Comparison of ENCODE assay signal across 8 mouse cellular contexts in the genomic region with DNA sequence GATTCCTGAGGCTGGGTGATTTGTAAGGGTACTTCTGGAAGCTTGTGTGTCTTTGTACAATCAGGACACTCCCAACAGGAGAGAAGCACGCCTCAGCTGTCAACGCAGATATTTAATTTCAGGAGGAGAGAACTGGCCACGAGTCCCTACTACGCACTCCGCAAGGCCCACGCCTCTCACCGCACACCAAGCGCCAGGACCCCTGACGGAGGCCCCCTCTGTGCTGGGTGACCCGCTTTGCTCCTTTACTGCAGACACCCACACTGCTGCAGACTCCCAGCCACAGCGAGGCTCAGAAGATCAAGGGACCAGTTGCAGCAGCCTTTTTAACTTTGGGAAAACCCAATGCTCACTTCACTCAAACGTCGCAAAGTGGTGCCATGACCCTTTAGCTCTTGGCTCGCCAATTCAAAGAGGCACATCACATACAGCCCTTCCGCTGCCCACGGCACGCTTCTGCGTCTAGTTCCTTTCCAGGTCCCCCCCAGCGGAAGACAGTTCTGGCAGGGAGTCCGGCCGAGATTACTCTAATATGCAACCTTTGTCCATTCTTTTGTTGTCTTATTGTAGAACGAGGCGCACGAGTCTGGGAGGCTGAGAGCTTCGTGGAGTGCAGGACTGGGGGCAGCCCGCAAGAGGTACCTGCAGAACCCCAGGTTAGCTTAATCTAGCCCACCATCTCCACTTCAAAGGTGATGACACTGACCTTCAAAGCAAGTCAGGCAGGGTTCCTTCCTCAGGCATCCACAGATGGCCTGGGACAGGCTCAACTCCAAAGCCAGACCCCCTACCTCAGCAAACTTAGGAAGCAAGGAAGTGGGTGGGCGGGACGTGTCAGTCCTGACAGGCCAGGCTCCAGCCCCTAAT. TPM values are rescaled to one million over a fixed set of nuclear protein-coding genes. Genes with fewer than 3 reads are reported as not detected.
DNase-seq lines count a peak whose midpoint lies in the region; ATAC-seq and TF ChIP-seq lines count a peak whose summit lies in the region.

No protein-coding gene starts in this region.

- peak; percentile 48 for ATAC-seq in neural tube, embryonic 11.5 days (ENCODE audit: insufficient read depth, low FRiP score, low TSS enrichment)
- ATAC-seq in heart, postnatal 0 days (ENCODE audit: insufficient read depth, low read depth), result no peak
- ATAC-seq in liver, embryonic 14.5 days (ENCODE audit: insufficient read depth), result peak; percentile 9; the same call in 1 of the 2 replicates
- ATAC-seq in erythroid progenitor cell, adult 5-6 weeks (replicated peaks; ENCODE audit: low FRiP score, poor library complexity, severe bottlenecking), result no peak

- no peaks in the 10 kb centered on the region for H3K9me3 ChIP-seq in neural tube, embryonic 11.5 days (ENCODE audit: control insufficient read depth, low read length)
- no peaks in the 10 kb centered on the region for H3K9me3 ChIP-seq in heart, postnatal 0 days (replicated peaks; ENCODE audit: control insufficient read depth, low read length)
- H3K9me3 ChIP-seq in liver, embryonic 14.5 days (ENCODE audit: control insufficient read depth, low read length), result no peaks in the 10 kb centered on the region

- 0 out of 2 replicates have a peak, but pooled peaks cover 2% of the 10 kb centered on the region for H3K27me3 ChIP-seq in neural tube, embryonic 11.5 days (ENCODE audit: control insufficient read depth, insufficient read depth, low read length)
- H3K27me3 ChIP-seq in heart, postnatal 0 days (ENCODE audit: control insufficient read depth, insufficient read depth, low read length), result no peaks in the 10 kb centered on the region
- no peaks in the 10 kb centered on the region for H3K27me3 ChIP-seq in liver, embryonic 14.5 days (ENCODE audit: control insufficient read depth, insufficient read depth, low read length)

- peak overlapping the region; percentile 94 for H3K4me2 ChIP-seq in neural tube, embryonic 11.5 days (ENCODE audit: low read depth)
- H3K4me2 ChIP-seq in heart, postnatal 0 days (ENCODE audit: low read depth, low read length), result peak overlapping the region; percentile 91
- peak overlapping the region; percentile 77 for H3K4me2 ChIP-seq in liver, embryonic 14.5 days (ENCODE audit: low read depth)

- peak overlapping the region; percentile 84 for H3K4me3 ChIP-seq in neural tube, embryonic 11.5 days (ENCODE audit: low read depth, low read length)
- peak overlapping the region; percentile 81 for H3K4me3 ChIP-seq in heart, postnatal 0 days (ENCODE audit: low read depth, low read length)
- peak overlapping the region; percentile 62 to 72 for H3K4me3 ChIP-seq in liver, embryonic 14.5 days (ENCODE audit: insufficient read depth in 1 of 2, low read depth in 2 of 2, low read length in 2 of 2)

- peak; percentile 26 to 55 for DNase-seq in adrenal gland, adult (ENCODE audit: inconsistent age in 2 of 2, low spot score in 1 of 2)
- no peak for DNase-seq in adrenal gland, postnatal 4 days (ENCODE audit: low spot score in 2 of 2)
- no peak for DNase-seq in neural tube, embryonic 11.5 days (ENCODE audit: low spot score)
- no peak for DNase-seq in neural tube, embryonic 10.5 days (ENCODE audit: extremely low spot score, low spot score)
- no peak for DNase-seq in heart, postnatal 0 days (ENCODE audit: low spot score)
- no peak for DNase-seq in liver, embryonic 14.5 days (ENCODE audit: low read depth in 3 of 3, low spot score in 3 of 3)
- DNase-seq in gastrocnemius, postnatal 25 days, result no peak

- no peaks in the 10 kb centered on the region for H3K36me3 ChIP-seq in neural tube, embryonic 11.5 days (ENCODE audit: control insufficient read depth, insufficient read depth, low read length)
- no peaks in the 10 kb centered on the region for H3K36me3 ChIP-seq in heart, postnatal 0 days (replicated peaks; ENCODE audit: control insufficient read depth, insufficient read depth, low read length)
- H3K36me3 ChIP-seq in liver, embryonic 14.5 days (replicated peaks; ENCODE audit: control insufficient read depth, insufficient read depth, low read depth), result no peaks in the 10 kb centered on the region

- 33% methylated on average over 28 of the region's 28 CpGs for WGBS in neural tube, embryonic 11.5 days
- 15% methylated on average over 28 of the region's 28 CpGs for WGBS in heart, postnatal 0 days
- WGBS in liver, embryonic 14.5 days (ENCODE audit: insufficient replicate concordance), result 36% methylated on average over 28 of the region's 28 CpGs

- no peak for TF ChIP-seq EP300 in heart, postnatal 0 days (IDR thresholded peaks at IDR 0.05; ENCODE audit: low read depth)
- no peak for TF ChIP-seq EP300 in liver, embryonic 14.5 days (IDR thresholded peaks at IDR 0.05; ENCODE audit: low read depth)

- peak overlapping the region; percentile 26 for H3K9ac ChIP-seq in neural tube, embryonic 11.5 days (ENCODE audit: low read length)
- peak overlapping the region; percentile 81 for H3K9ac ChIP-seq in heart, postnatal 0 days (replicated peaks; ENCODE audit: low read depth, low read length)
- H3K9ac ChIP-seq in liver, embryonic 14.5 days (replicated peaks), result no peak overlapping the region

- no peak for TF ChIP-seq CTCF in heart, postnatal 0 days (IDR thresholded peaks at IDR 0.05; ENCODE audit: low read depth)
- TF ChIP-seq CTCF in liver, embryonic 14.5 days (IDR thresholded peaks at IDR 0.05; ENCODE audit: low read depth), result no peak

- H3K27ac ChIP-seq in neural tube, embryonic 11.5 days (ENCODE audit: low read depth, low read length), result no peak overlapping the region
- peak overlapping the region; percentile 90 for H3K27ac ChIP-seq in heart, postnatal 0 days (ENCODE audit: low read depth)
- H3K27ac ChIP-seq in liver, embryonic 14.5 days, result no peak overlapping the region

- H3K4me1 ChIP-seq in neural tube, embryonic 11.5 days (ENCODE audit: control insufficient read depth, insufficient read depth, low read length), result peaks cover 19% of the 10 kb centered on the region
- H3K4me1 ChIP-seq in heart, postnatal 0 days (ENCODE audit: control insufficient read depth, insufficient read depth), result peaks cover 34% of the 10 kb centered on the region
- H3K4me1 ChIP-seq in liver, embryonic 14.5 days (replicated peaks; ENCODE audit: control insufficient read depth in 2 of 2, insufficient read depth in 2 of 2, low read length in 1 of 2), result peaks cover 0 to 4% of the 10 kb centered on the region in 2 experiments; a peak in 1 of 4 replicates

RNA-seq across cellular contexts. Expression of a gene that starts 1.2 kb away (rescaled TPM):
- 100 to 1,000 TPM in 1 of 2 experiments, 10 to 100 TPM in 1; 97.9 to 100 TPM for total RNA-seq in adrenal gland, postnatal 4 days (2021)
- 64.1 and 64.8 TPM in 2 replicates for polyA plus RNA-seq in neural tube, embryonic 11.5 days (2014; fragmentation: Nextera tagmentation; extraction: Ambion mirVana)
- total RNA-seq in heart, postnatal 0 days (2014; rRNA removed; ENCODE audit: low replicate concordance), result 218 and 234 TPM in 2 replicates
- polyA plus RNA-seq in heart, postnatal 0 days (2015; fragmentation: Nextera tagmentation; extraction: Ambion mirVana), result 219 and 239 TPM in 2 replicates
- 20.5 and 24.8 TPM in 2 replicates for polyA plus RNA-seq in liver, embryonic 14.5 days (2012; rRNA removed)
- 27.7 and 32.2 TPM in 2 replicates for polyA plus RNA-seq in liver, embryonic 14.5 days (2014; fragmentation: Nextera tagmentation; extraction: Ambion mirVana)
- total RNA-seq in erythroid progenitor cell, adult 5-6 weeks (2015; ENCODE audit: low replicate concordance), result 6.3 and 13.0 TPM in 2 replicates
- 8.1 and 9.6 TPM in 2 replicates for total RNA-seq in erythroid progenitor cell, adult 5-6 weeks (2017; ENCODE audit: low replicate concordance)
- 100 to 1,000 TPM; 124 to 197 TPM for total RNA-seq in gastrocnemius, postnatal 25 days (2021)

Comparison
In these comparisons a context has a peak if more than half of its experiments do, and no peak if none do; other contexts are left out.
1. DNase-seq: peak in adrenal gland, adult (2 of 2); none in adrenal gland, postnatal 4 days (0 of 2), neural tube, embryonic 11.5 days (single experiment), neural tube, embryonic 10.5 days (single experiment), heart, postnatal 0 days (single experiment), liver, embryonic 14.5 days (0 of 3) and gastrocnemius, postnatal 25 days (single experiment).
2. ATAC-seq: peak in neural tube, embryonic 11.5 days (single experiment) and liver, embryonic 14.5 days (single experiment); none in heart, postnatal 0 days (single experiment) and erythroid progenitor cell, adult 5-6 weeks (single experiment).
3. RNA of a gene that starts 1.2 kb away (total RNA-seq): 218 to 234 TPM in heart, postnatal 0 days, 124 to 197 TPM in gastrocnemius, postnatal 25 days and 97.9 to 100 TPM in adrenal gland, postnatal 4 days; 6.3 to 13.0 TPM in erythroid progenitor cell, adult 5-6 weeks; every median in the first group is over 4 times any median in the second.
4. Peak in every context shown above with its lines, with median percentiles within 50 percentile points of each other: H3K4me2 ChIP-seq and H3K4me3 ChIP-seq.